Mouse (Mus musculus) gastrocnemius, adult 18-20 months (tissue): ENCODE results near the gene Gigyf1. TPM values are rescaled to one million over a fixed set of nuclear protein-coding genes. Genes with fewer than 3 reads are reported as not detected.

ENCODE experiments used
- DNase-seq: peaks from one replicate; pipeline ENCODE4 v3.0.0; 2021; ENCODE audit warnings: low spot score
- long read RNA-seq, 2 experiments: library from polyadenylated mRNA; stranded (forward); transcript quantifications; one replicate each; pipeline ENCODE4 v2.0.0; 2021
- total RNA-seq, 2 experiments: library from RNA; stranded (reverse); gene quantifications; 2 replicates each; pipeline ENCODE4 v1.2.3; 2021

Gigyf1 gene
- total RNA-seq, result 10 to 100 TPM; 19.9 to 23.5 TPM
- long read RNA-seq, experiment 1, partial matches to known transcripts, result 2 of 7 reads
- long read RNA-seq, experiment 1, other reads (novel, unspliced or antisense), result 5 of 7 reads
- long read RNA-seq, experiment 2, partial matches to known transcripts, result 2 of 7 reads
- long read RNA-seq, experiment 2, other reads (novel, unspliced or antisense), result 5 of 7 reads

- DNase-seq, result peak; percentile 20
Measured at GRCm38 (mm10) chr5:137518436-137518835, at the start of gene Gigyf1. TSS of gene Gigyf1 (plus strand) at chr5:137518548.

DNA sequence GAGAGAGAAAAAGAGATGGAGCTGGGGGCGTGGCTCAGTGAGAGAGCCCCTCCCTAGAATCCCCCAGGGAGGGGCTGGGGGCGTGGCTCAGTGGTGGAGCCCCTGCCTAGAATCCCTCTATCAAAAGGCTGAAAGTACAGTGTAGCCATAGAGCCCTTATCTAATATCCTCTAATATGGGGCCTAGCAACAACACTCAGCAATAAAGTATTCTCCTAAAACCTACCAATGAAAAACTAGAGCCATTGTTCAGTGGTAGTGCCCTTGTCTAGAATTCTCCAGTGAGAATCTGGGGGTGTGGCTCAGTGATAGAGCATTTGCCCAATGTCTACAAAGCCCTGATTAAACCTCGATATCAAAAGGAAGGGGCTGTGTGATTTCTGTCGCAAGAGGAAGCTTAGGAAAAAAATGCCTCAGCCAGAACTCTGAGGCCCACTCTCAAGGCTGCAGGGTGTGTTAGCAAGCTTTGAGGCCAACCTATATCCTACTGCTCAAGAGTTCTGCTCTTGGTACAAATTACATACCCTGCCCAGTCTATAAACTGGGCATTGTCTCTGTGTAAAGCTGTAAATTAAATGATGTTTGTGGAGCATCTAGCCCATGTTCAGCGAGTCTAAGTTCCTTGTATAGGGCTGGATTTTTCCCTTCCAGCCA is 46.0 kb upstream of the Gigyf1 start:
- no peak for DNase-seq

- no peak for DNase-seq
Measured at GRCm38 (mm10) chr5:137474351-137474750, 44.0 kb upstream of the Gigyf1 start.

GRCm38 (mm10) chr5:137476964-137477363 is 41.4 kb upstream of the Gigyf1 start, which contains the start of gene Zan:
TSS of gene Zan (minus strand) at chr5:137477064.
- DNase-seq, result no peak

DNA sequence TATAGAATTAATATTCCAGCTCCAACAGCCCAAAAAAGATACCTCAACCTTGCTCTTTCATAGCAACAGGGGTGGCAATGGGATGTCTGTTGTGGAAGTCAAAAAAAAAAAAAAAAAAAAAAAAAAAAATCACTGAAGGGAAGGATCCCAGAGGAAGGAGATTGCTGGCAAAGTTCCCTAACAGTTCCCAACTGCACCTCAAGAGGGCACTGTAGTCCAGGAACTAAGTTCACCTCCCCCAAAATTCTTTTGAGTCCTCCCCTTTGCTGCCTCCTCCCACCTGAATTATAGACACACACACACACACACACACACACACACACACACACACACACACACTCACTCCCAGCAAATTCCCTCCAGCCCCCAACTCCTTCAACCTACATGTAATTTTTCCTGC is 37.2 kb upstream of the Gigyf1 start:
- peak; percentile 84 for DNase-seq

DNA sequence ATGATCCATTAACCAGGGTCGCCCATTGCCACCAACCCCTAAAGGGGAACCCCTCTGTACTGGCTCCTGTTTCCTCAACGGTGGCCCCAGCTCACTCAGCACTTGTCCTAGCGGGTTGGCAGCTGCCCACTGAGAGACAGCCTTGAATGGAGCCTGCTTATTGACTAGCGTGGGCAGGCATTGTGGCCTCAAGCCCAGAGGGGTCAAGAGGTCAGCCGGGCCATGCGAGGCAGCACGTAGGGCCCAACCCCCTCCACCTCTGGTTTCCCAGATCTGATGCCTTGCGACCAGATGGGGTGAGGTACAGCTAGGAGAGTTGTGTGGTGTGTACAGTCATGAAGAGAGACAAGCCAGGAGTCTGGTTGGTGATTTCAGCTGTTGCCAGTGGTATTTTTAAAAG is 36.5 kb upstream of the Gigyf1 start:
- no peak for DNase-seq

DNA sequence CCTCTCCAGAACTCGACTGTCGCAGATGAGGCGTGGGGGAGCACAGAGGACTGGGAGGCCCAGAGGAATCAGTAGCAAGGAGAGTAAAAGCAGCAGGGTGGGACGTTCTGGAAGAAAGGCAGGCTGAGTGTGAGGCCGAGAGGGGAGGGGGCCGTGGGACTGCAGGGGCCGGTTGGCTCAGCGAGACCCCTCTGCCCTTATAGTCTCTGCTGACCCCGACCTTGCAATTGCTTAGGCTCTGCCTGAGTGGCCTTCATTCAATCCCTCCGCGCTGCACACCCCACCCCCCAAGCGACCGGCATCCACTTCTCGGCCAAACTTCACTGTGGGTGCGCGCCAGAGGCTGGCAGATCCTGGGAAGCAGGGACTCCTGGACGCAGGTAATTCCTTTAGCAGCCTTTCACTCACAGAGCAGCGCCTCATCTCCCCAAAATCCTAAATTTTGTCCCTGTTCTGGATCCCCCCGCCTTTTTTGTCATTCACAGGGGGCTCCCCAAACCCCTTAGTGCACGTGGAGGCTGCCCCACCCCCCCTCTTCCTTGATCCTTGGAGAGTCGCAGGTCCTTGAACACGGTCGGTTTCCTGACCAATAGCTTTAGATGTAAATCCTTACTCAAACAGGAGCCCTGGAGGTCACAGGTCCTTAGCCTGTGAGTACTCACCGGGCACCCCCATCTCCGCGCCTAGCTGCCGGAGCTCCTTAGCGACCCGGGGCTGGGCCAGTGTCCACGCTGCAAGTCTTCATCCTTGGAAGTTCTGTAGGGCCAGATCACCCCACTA is 33.1 kb upstream of the Gigyf1 start:
- no peak for DNase-seq

DNA sequence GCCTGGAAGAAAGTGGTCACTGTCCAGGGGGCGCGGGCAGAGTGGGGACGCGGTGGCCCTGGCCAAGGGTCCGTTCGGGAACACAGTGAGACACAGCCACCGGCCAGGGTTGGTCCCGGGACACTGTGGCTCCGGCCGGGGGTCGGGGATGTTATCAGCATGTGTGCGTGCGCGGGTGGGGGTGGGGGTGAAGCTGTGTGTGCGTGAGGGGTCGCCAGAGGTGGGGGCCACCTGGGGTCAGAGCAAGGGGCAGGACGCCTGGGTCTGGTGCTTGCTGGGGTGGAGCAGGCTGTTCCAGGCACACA is 32.5 kb upstream of the Gigyf1 start:
- no peak for DNase-seq

DNA sequence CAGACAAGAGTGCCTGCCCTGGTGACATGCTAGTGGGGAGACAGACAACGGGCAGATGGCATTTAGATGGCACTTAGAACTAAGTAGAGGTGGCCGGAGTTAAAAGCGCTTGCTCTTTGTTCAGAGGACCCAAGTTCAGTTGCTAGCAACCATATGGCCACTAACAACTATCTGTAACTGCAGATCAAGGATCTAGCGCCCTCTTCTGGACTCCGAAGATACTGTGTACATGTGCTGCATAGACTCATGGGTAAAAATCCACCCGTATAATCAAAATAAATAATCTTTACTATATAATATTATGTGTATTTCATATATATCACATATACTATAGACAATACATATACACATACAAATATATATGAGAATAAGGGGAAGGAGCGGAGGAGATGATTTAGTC is 30.7 kb upstream of the Gigyf1 start:
- no peak for DNase-seq

- peak; percentile 57 for DNase-seq
Measured at GRCm38 (mm10) chr5:137491559-137491958, 26.8 kb upstream of the Gigyf1 start.

- no peak for DNase-seq
Measured at GRCm38 (mm10) chr5:137493831-137494230, 24.5 kb upstream of the Gigyf1 start.

DNA sequence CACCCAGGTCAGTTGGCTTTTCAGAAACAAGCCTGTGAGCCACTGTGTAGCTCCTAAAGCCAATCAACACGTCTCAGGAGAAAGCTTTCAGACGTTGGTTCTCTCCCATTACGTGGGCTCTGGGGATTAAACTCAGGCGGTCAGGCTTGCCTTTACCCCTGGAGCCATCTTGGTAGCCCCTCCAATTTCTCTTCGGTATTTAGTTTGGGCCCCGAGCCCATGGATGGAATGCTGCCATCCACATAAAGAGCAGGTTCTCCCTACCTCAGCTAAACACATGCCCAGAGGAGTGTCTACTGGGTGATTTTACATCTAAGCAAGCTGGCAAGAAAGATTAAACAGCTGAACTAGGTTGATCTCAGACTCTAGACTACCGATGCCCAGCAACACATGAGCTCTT is 18.2 kb upstream of the Gigyf1 start:
- DNase-seq, result no peak

DNA sequence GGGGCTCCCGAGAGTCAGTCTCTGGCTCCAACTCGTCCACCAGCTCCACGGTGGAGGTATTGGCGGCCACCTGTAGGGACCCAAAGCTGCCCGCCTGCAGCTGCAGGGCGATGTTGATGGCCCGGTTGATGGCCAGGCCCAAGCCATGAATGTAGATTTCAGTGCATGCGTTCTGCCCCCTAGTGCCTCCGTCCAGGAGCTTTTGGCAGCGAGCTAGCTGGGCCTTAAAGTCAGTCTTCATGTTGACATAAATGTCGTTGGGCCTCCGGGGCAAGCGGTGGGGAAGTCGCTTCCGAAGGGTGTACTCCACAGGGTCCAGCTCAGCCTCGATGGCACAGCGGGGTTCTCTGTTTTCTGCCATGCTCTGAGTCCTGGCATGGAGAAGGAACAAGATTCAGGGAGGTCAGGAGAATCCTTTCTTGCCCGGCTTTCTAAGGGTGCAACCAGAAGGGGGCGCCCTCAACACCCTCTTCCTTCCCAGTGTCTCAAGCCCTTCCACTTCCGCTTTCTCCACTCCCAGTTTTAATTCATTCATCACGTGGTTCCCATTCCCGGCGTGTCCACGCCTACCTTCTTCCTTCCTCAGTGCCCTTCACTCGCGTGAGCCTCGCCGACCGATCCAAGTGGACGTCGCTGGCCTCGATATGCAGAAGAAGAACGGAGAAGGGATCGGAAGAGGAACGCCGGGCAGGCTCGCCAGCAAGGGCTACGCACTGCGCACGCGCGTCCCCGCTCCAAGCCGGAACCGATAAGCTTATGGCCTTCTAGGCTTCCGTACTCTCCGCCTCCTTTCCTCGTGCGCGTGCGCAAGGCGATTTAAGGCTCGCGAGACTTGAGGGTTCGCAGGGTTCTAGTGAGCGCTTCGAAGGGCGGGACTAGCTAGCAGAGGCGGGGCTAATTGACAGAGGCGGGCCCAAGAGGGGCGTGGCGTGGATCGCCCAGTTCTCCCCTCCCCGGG is 16.4 kb upstream of the Gigyf1 start, which contains the start of gene Pop7:
Gene Pop7, minus strand, starts transcription at position 810 of the 958 bp plus-strand sequence.
- DNase-seq, result peak; percentile 100

GRCm38 (mm10) chr5:137502667-137503110 is 15.7 kb upstream of the Gigyf1 start:
- peak; percentile 84 for DNase-seq

DNA sequence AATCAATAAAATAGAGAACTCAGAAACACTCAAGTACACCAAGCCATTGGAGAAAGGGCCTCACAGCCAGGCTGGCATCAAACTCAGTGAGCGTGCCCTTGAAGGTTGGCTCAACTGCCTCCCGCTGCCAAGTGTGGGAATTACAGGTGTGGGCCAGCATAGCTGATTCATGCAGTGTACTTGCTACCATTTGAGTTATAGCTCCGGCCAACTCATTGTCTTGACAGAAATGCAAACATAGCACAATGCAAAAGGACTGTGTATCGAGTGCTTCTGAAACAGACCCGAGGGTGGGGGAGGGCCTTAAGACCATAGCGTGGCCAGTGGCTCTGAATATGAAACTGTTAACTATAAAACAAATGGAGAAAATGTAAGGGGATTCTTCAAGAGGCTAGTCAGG is 14.3 kb upstream of the Gigyf1 start:
- DNase-seq, result no peak

GRCm38 (mm10) chr5:137510014-137510501 is 8.3 kb upstream of the Gigyf1 start:
- DNase-seq, result peak; percentile 76

DNA sequence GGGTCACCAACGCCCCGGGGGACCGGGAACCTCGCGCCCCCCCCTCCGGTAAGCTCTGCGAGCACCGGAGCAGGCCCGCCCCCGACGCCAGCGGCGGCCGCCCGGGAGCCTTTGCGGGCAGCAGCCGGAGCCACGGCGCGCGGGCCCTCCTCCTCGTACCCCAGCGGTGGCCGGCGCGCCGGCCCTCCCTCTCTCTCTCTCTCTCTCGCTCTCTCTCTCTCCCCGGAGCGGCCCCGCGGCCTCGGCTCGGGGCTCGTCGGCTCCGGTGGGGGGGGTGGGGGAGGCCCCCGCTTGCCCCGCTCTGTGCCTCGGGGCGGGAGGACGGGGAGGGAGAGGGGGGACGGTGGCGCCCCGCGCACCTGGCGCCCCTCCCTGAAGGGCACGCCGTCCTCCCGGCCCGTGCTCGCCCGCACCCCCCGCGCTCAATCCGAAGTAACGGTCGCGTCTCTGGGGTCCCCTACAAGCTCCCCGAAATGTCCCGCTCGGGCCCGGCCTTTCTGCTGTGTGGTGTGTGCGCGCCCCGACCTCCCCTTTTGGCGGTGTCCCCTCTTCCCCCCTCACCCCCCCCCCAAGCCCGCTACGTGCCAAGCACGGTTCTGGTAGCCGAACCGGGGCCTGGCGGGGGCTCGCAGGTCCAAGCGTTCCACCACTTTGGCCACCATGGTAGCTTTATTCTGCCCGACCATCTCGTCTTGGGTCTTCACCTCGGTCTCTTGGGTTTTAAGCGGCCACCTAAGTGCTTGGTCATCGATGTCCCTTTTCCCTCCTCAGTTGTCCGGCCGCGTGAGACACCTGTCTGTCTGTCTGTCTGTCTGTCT is 7.6 kb upstream of the Gigyf1 start:
- DNase-seq, result no peak

GRCm38 (mm10) chr5:137511706-137512105 is 6.6 kb upstream of the Gigyf1 start:
- no peak for DNase-seq

- DNase-seq, result no peak
Measured at GRCm38 (mm10) chr5:137512847-137513794, 5.2 kb upstream of the Gigyf1 start.
